Mouse (Mus musculus): Measurements from ENCODE around the gene Fosl2. TPM values are rescaled to one million over a fixed set of nuclear protein-coding genes. Genes with fewer than 3 reads are reported as not detected.

Gene Fosl2
- total RNA-seq (2021) = 10 to 100 TPM in 1 of 2 experiments, 1 to 10 TPM in 1; 9.0 to 16.5 TPM
- long read RNA-seq, experiment 1, partial matches to known transcripts = 0 of 5 reads
- long read RNA-seq, experiment 1, other reads (novel, unspliced or antisense) = 5 of 5 reads
- long read RNA-seq, experiment 2, full-length matches to known transcripts = 1 of 4 reads
- long read RNA-seq, experiment 2, partial matches to known transcripts = 0 of 4 reads
- long read RNA-seq, experiment 2, other reads (novel, unspliced or antisense) = 3 of 4 reads

DNA sequence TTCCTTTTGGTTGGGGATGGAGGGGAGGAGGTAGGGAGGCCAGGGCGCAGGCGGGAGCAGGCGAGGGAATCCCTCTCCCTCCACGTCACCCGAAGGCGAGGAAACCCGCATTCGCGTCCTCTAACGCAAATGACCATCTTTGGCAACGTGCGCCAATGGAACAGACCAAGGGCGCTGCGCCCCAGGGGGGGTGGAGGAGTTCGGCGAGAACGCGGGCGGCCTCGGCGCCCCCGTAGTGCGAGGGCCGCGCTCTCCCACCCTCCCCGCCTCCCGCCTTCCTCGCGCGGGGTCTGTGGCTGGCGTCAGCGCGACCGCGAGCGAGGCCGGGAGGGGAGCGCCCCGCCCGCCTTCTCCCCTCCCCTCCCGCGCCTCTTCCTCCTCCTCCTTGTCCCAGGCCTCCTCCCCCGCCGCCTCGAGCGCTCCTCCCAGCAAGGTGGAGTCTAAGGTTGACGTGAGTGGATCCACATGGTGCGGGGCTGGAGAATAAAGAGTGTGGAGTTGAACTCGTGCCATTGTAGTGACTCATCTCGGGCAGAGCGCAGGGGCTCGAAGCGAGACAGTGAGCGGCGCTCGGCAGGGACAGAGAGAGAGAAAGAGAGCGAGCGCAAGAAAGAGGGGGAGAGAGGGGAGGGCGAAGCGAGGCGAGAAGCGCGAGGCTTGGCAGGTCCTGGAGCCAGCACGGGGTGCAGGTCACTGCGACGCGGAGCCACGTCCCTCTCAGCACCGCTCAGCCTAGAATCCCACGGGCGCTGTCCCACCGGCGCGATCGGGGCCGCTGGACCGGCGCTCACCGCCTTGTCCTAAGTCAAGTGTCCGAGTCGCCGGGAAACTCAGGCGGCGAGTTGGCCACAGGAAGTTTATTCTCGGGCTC lies at the start of gene Fosl2:
Fosl2 (plus strand) TSS at position 466 of the 871 bp plus-strand sequence.
- peak; percentile 89 to 97 for DNase-seq
- intact Hi-C loops (cut with DNase I) = loop anchor here (5.0 kb wide), 2 partner anchors 203 to 573 kb away; no protein-coding TSS in a partner anchor

DNA sequence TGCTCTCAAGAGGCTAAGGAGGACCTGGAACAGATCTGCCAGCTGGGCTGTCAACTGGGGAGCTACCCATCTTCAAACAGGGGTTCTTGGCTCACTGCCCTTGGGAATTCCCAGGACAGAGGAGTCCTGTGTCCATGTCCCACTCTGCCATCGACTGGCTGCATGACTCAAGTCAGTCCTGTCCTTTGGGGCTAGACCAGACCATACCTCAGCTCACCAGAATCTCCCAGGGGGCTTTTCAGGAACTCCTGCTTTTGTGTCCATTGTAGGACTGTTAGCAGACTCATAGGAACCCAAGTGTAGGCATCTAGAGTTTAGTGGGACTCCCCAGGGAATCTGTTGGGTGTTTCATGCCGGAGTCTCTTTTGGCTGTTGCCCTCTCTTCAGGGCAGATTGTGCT lies 49.6 kb upstream of the Fosl2 start:
- intact Hi-C loops (cut with DNase I) = no loop called here
- DNase-seq = no peak

DNA sequence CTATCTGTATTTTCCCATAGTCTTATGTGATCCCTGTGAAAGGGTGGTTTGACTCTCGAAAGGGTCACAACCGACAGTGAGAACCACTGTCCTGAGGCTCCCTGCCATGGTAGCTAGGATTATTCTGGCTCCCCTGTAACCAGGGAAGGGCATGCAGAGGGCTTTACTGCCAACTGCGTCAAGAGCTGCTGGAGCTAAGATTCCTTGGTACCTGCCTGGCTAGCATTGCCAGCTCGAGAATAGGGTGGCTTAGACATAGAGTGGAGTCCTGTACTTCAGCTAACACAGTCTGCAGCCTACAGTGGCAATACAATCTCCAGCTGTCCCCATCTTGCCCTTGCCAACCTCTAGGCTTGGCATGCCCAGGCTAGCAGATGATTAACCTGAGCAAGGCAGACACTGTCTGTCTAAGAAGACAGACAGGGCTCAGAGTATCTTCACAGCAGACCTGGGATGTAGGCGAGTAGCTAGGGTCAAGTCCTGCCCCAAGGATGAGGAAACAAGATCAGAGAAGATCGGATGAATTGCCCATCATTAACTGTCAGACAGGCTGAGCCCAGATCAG lies 49.0 kb upstream of the Fosl2 start:
- no peak for DNase-seq
- intact Hi-C loops (cut with DNase I) = no loop called here

DNA sequence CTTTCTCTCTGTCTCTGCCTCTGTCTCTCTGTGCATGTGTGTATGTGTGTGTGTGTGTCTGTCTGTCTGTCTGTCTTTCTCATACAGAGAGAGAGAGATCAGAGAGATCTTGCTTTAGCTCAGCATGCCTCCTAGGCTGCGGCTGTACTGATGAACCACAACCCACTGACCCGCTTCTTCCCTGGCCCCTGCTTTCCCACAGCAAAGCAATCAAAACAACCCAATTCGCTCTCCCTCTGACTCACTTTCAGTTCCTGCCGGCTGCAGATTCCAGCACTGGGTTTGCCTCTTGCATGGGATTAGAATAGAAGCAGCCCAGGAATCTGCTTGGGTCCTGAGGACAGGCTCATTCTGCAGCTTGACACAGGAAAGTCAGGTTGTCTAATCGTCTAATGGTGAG lies 46.1 kb upstream of the Fosl2 start:
- intact Hi-C loops (cut with DNase I) = no loop called here
- no peak for DNase-seq

DNA sequence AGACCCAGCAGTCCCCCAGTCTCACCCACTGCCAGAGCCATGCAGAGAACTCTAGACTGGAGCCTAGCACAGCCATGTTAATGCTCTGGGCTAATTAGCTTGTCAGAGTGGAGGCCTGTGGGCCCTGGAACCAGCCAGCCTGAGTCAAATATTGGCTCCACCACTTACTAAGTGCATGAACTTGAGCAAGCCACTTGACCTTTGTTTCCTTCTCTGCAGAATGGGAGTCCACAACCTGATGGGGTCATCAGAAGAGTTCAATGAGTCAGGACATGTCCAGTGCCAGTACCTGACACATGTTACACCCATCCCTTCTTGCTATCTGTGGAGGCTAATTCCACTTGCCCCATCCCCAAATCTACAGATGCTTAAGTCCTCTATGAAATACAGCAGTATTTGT lies 43.3 kb upstream of the Fosl2 start:
- intact Hi-C loops (cut with DNase I) = no loop called here
- no peak for DNase-seq

DNA sequence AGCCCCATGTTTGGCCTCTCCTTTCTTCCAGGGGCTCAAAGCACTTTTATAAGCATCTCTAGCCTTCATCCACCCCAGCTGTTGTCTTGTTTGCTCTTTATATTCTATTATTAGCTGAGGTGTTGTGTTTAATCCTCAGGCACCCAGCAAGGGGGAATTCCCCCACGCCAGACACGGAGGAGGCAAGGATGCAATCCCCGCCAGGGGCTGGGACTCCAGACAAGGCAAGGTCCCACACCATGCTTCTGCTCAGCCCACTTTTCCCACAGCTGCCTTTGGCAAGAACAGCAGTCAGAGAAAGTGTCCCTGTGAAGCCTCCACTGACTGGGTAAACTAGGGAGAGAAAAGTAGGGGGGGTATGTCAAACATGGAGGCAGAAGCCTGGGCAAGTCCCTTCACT lies 36.9 kb upstream of the Fosl2 start:
- intact Hi-C loops (cut with DNase I) = no loop called here
- DNase-seq = no peak

DNA sequence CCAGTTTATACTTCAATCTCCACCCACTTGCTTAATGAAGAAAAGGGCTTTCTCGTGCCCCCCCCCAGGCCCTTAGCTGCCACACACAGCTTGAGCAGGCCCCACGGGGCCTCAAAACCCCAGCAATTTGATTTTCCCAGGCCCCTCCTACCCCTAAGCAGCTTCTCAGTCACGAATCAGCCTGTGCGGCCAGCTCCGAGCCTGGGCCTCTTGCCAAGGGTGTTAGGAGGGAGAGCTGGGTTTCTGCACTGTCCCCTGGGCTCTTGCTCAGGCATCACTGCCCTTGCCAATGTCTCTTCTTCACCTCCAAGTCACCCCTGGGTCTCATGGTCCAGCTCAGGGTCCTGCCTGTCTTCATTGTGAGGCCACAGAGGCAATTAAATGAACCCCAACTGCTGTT lies 33.1 kb upstream of the Fosl2 start:
- peak; percentile 71 to 84 for DNase-seq
- intact Hi-C loops (cut with DNase I) = no loop called here

DNA sequence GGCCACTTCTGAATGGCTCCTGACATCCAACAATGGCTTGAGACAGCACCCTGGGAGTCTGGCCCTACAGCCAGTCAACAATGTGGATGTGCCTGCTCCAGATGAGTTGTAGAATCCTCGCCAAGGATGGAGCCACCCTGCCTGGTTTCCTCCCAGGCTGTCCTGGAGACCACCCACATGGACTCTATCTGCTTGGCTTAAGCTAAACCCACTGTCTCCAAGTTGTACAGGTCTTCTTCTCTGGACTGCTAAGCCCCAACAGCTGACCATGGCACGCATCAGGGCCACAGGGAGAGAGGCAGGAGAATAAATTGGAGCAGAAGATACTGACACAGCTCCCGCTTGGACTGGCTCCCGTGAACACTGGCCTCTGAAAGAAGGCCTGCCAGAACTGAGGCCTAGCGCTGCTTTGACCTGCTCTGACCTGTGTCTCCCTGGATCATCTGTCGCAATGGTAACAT lies 32.6 kb upstream of the Fosl2 start:
- intact Hi-C loops (cut with DNase I) = no loop called here
- DNase-seq = peak; percentile 72 to 80

DNA sequence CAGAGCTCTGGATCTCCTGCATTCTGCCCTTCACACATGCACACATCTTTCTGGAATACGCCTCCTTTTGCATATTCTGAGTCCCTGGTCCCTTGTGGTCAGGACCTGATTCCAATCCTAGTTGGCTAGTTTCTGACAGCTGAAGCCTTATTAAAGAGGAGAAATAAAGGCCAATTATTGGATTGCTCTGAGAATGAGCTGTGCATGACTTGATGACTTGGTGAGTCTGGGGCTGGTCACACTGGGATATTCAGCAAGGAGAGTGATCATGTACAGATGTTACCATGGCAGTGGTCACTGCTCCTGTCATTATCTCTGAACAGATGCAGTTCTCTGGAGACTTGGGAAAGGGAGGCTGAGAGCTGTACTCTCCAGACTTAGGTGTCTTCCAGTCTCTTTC lies 32.1 kb upstream of the Fosl2 start:
- intact Hi-C loops (cut with DNase I) = no loop called here
- no peak for DNase-seq

DNA sequence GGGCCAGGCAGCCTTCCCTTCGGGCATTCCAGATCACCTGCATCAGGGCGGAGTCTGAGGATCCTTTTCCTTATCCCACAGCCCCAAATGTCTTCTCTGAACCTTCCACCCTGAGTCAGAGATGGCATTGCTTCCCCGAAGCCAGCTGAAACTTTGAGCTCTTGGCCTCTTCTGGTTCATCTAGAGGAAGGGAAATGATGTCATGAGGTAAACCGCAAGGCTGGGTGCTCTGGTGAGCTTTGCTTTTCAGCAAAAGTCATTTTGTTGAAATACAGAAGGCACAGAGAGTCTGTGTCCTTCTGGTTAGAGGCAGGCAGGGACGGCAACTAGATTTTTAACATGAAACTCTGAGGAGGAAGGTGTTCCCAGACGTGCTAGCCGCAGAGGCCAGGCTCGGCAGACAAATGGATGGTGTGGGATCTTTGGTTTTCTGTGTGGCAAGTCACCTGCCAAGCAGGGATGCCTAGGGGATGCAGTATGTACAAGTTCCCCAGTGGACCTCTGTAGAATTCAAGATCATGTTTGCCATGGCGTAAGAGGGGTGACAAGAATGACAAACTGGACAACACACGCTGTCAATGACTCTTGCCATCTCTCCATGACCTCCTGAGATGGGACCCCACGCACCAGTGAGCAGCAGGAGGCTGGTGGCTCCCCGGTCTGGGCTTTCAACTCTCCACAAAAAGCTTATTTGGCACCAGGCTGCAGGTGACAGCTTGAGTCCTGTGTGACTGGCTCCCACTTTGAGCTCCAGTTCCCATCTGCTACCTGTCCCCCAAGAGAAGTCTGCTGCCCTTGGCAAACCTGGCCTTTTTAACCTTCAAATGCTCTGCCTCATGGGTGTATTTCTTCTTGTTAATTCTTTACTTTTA lies 31.2 kb upstream of the Fosl2 start:
- DNase-seq = no peak
- intact Hi-C loops (cut with DNase I) = no loop called here

DNA sequence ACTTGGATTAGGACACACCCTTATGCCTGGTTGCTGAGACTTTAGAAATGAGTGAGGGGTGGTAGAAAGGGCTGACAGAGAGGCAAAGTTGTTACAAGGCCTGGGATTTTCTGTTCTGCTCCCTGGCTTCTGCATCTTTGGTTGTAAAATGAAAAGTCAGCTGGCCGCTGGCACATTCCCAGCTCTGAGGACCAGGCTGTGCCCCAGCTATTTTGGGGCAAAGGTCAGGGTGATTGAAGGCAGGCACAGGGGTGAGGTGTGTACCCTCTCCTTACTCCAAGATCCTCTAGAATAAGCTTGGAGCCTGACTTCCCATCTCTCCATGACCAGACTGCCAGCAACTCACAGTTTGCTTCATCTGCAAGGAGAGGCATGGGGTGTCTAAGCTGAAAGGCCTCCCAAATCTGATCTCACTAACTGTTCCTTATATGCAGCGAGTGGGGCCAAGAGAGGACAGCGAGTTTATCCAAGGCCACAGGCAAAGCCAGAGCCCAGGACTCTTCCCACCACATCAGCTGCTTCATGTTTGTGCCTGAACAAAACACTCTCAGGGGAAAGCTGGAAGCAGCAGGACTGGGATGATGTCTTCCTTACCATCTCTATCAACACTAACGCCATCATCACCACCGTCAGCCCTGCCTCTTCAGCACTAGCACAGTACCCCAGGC lies 29.0 kb upstream of the Fosl2 start:
- peak; percentile 19 to 39 for DNase-seq
- intact Hi-C loops (cut with DNase I) = no loop called here

DNA sequence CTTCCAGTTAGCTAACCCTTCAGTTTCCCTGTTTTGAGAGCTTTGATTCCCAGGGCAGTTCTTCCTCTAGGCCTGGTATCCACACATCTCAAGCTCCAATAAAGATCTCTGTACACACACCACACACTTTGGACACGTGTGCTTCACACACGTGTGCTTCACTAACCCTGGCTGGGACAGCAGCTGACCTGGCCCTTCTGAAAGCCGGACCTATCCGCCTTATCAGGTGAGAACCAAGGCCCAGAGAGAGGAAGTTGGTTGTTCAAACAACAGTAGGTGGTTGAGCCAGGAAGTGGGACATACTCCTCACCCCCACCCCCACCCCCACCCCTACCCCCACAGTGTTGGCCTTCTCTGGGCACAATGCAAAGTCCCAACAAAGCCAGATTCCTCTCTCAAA lies 24.9 kb upstream of the Fosl2 start:
- no peak for DNase-seq
- intact Hi-C loops (cut with DNase I) = no loop called here

DNA sequence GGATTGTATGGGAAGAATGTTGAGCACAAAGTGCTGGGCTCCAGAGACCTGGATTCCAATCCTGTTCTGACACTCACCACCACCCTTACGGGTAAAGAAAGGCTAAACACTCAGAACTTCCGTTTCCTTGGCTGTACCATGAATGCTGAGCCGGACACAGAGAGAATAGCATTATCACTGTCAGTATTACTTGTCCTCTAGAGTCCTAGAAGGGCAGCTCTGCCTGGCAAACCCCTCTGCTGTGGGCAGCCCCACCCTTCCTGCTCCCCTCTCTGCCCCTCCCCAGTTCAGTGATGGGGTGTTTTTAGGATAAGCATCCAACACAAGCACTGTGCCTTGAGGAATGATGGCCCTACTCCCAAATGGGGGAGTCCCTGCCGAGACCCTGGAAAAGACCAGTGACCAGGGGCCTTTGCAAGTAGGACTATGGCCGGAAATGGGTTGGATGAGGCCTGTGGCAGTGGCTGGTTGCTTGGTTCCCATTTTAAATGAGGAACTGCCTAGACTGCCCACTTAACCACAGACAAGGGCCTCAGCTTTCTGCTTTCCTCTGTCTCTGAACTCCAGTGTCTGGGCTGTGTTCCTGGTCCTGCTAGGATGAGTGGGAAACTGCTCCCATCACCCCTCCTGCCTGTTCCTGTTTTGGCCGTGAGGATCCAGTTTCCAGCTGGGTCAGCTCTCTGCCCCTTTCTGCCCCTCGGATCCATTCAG lies 23.2 kb upstream of the Fosl2 start:
- intact Hi-C loops (cut with DNase I) = no loop called here
- DNase-seq = no peak

DNA sequence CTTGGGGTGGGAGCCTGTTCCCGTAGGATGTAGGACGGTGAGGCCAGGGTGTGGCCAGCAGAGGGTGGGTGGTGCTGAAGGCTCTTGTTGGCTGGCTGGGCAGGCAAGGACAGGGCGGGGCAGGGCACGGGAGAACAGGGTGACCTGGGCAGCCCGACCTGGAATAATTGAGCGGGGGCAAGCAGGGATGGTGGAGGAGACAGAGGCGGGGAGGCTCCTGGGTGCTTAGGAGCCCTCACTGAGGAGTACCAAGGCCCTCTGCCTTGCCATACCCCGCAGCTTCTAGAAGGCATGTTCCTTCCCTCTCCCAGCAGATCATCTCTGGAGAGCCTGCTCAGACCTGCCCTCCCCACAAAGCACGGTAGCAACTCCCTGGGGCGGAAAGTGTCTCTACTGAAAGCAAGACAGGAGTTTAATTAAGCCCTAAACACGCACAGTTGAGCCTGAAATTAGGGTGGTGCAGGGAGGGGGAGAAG lies 14.7 kb upstream of the Fosl2 start:
- intact Hi-C loops (cut with DNase I) = no loop called here
- DNase-seq = no peak

DNA sequence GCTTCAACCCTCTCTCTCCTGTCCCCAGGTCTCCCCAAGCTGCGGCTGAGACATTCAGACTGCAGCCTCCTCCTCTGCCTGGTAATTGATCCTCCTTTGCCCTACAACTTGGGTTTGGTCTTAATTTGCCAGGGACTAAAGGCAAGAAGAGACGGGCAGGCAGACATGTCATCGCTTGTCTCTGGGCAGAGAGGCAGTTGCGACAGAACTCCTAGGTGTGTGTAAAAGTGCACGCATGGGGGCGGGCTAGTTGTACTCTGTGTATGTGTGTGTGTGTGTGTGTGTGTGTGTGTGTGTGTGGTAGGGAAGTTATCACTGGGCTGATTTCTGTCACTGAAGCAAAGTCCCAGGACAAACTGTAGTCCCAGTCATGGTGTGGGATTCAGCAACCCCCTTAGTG lies 13.7 kb upstream of the Fosl2 start:
- DNase-seq = no peak
- intact Hi-C loops (cut with DNase I) = no loop called here

DNA sequence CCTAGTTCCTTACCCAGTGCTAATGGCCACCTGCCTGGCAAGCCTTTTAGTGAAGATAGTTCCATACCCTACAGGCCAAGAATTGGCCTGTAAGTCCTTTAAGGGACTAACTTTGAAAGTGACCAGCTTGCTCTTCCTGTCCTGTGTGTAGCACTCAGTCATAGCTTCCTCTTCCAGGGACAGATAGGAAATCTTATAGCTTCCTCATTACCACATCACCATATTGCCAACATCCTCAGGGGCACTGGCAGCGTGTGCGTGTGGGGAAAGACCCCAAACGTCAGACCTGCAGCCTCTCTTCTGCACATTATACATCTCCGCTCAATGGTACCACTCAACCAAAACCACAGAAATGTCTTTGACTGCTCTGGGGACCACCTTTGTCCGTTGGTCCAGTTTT lies 13.2 kb upstream of the Fosl2 start:
- DNase-seq = no peak
- intact Hi-C loops (cut with DNase I) = no loop called here

DNA sequence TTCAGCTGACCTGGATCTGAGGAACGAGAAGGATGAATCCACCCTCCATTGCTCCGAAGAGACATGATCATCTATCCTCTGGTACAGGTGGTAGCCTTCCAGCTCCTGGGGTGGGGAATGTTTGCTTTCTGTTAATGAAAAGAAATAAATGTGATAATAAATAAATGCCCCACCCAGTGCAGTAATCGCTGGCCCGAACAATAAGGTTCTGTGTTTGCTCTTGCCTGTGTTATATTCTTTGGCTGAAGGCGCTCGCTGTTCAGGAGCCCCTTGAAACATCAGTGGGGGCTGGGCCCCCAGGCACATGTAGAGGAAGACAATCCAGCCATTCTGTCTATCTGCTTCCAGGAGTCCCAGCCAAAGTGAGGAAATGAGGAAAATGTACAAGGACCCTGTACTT lies 10.6 kb upstream of the Fosl2 start:
- intact Hi-C loops (cut with DNase I) = no loop called here

DNA sequence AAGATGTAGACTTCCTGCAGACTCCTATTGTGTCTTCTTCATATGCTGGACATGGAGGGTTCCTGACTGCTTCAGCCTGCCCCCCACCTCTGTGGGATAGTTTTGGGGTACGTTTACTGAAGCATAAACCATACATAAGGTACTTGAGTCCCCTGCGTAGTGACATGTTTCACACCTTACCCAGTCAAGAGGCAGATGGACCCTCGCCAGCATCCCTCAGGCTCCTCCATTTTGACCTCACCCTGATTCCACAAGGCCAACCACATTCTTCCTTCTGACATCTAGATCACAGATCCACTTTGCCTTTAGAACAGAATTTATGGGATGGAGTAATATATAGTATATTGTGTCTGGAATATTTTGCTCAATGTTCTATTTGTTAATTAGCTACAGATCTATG lies 8.4 kb upstream of the Fosl2 start:
- no peak for DNase-seq
- intact Hi-C loops (cut with DNase I) = no loop called here

More for the DNA sequence above, 10.6 kb upstream of the Fosl2 start:
- DNase-seq = no peak

DNA sequence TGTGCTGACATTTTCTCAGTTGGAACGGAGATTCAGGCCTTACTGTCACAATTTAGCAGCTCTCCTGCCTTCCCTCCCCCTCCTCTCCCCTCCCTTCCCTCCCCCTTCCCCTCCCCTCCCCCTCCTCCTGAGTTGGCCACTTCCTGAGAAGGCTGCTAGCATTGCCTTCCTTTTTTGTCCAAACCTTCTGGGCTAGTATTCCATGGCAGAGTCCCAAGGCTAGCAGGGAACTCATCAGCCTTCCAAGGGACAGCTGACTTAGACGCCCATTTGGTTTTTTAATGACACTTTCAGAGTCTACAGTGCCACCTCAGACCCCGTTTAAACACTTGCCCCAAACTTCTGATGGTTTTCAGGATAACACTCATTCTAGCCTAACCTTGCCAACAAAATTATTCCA lies 7.7 kb upstream of the Fosl2 start:
- intact Hi-C loops (cut with DNase I) = no loop called here
- DNase-seq = peak in 1 of 2 experiments; percentile 21
